Mouse (Mus musculus) hindbrain, embryonic 13.5 days (tissue): ENCODE measurements around the gene Lyz1. TPM values are rescaled to one million over a fixed set of nuclear protein-coding genes. Genes with fewer than 3 reads are reported as not detected.
A peak's percentile ranks its signal among the peaks of the same experiment; 100 is the strongest.

Source experiments
- ATAC-seq: fragments of 200-750 bp; cut with Nextera tagmentation; 2 replicates; pipeline ENCODE4 v1.8.0; 2017; ENCODE audit warnings: moderate TSS enrichment; ENCODE audit not compliant: low FRiP score
- H3K27ac ChIP-seq: fragments of 300-500 bp; sonication (generic); 2 replicates; pipeline ENCODE4 v1.5.1; 2015; ENCODE audit warnings: inconsistent platforms, mild to moderate bottlenecking, moderate library complexity
- H3K27me3 ChIP-seq: fragments of 300-500 bp; sonication (generic); 2 replicates; pipeline ENCODE4 v1.6.1; 2015; ENCODE audit warnings: mild to moderate bottlenecking, inconsistent platforms
- H3K36me3 ChIP-seq: fragments of 300-500 bp; sonication (generic); 2 replicates; pipeline ENCODE4 v1.6.1; 2015; ENCODE audit warnings: mild to moderate bottlenecking, inconsistent platforms
- H3K4me1 ChIP-seq: fragments of 300-500 bp; sonication (generic); replicated peaks from 2 replicates; pipeline ENCODE4 v1.6.1; 2015; ENCODE audit warnings: inconsistent platforms
- H3K4me2 ChIP-seq: fragments of 300-500 bp; sonication (generic); 2 replicates; pipeline ENCODE4 v1.6.1; 2015; ENCODE audit warnings: inconsistent platforms, mild to moderate bottlenecking, moderate library complexity
- H3K4me3 ChIP-seq: fragments of 300-500 bp; sonication (generic); 2 replicates; pipeline ENCODE4 v1.5.1; 2015; ENCODE audit warnings: mild to moderate bottlenecking, inconsistent platforms
- H3K9ac ChIP-seq: fragments of 300-500 bp; sonication (generic); 2 replicates; pipeline ENCODE4 v1.6.1; 2015; ENCODE audit warnings: mild to moderate bottlenecking, inconsistent platforms
- H3K9me3 ChIP-seq: fragments of 300-500 bp; sonication (generic); 2 replicates; pipeline ENCODE4 v1.6.1; 2016; ENCODE audit warnings: inconsistent platforms
- WGBS: fragments of 180-500 bp; shearing (Covaris S2); methylation state at CpG from one replicate; pipeline ENCODE4 v1.1.7; 2015; 5-methylcytosine and 5-hydroxymethylcytosine counted together
- polyA plus RNA-seq: library from polyadenylated mRNA; unstranded; fragments of >200 nt; fragmentation: Nextera tagmentation; extraction: Ambion mirVana; gene quantifications from 2 replicates; pipeline ENCODE4 v1.2.1, GENCODE M21; 2015

The Lyz1 gene
- not detected in 2 replicates for polyA plus RNA-seq

DNA sequence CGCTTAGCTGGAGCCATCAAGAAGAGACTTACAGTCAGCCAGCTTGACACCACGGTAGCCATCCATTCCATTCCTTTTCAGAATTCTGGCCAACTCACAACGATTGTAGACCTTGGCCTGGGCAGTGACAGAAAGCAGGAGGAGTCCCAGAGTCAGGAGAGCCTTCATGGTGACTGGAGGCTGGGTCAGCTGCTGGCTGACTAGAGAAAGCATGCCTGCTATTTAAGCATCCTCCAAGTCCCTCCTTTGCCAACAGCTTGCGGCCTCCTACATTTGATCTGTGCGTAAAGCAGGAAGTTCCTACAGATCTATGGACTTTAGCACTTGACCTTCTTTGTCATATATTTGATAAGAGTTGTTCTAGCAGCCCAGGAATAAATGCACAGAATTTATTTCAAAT lies at the start of gene Lyz1:
Gene Lyz1, minus strand, starts transcription at position 198 of the 400 bp plus-strand sequence.
- no peak within 1 kb of the TSS for H3K9ac ChIP-seq
- no peak within 1 kb of the TSS for H3K4me3 ChIP-seq
- H3K36me3 ChIP-seq, result no peaks in the 10 kb centered on the region
- no peaks in the 10 kb centered on the region for H3K27me3 ChIP-seq
- WGBS, result 79% methylated on average over 5 of the region's 5 CpGs
- no peak for ATAC-seq
- H3K9me3 ChIP-seq, result no peaks in the 10 kb centered on the region
- H3K4me1 ChIP-seq, result no peaks in the 10 kb centered on the region
- H3K4me2 ChIP-seq, result no peak within 1 kb of the TSS
- H3K27ac ChIP-seq, result no peak within 1 kb of the TSS

DNA sequence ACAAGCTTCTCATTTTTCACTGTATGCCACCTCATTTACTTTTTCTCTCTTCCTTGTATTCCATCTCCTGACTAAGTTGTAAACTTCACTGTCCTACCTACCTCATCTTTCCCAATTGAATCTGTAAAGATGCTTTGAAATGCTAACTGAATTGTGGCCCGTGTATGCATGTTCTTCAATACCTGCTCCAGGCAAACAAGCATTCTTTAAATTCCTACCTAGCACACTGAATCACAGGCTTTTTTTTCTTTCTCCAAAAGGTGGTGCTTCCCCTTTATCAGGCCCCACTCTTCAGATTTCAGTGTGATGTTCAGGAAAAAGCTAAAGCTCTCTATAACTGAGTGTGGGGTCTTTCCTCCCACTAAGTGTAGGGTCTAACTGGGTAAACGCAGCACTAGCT lies 49.7 kb upstream of the Lyz1 start:
- Histone ChIP-seq H3K36me3 (no peaks in the 10 kb centered on the region), H3K27me3 (no peaks in the 10 kb centered on the region), H3K9me3 (no peaks in the 10 kb centered on the region), H3K4me1 (no peaks in the 10 kb centered on the region), H3K4me3 (no peak overlapping the region), H3K9ac (no peak overlapping the region), H3K27ac (no peak overlapping the region), H3K4me2 (no peak overlapping the region)
- whole genome bisulfite sequencing, result 83% methylated on average over 2 of the region's 2 CpGs
- ATAC-seq, result no peak

GRCm38 (mm10) chr10:117341029-117341428 lies 48.4 kb upstream of the Lyz1 start:
- ATAC-seq, result 0 out of 2 replicates have a peak, but pooled peaks have one; percentile 15

DNA sequence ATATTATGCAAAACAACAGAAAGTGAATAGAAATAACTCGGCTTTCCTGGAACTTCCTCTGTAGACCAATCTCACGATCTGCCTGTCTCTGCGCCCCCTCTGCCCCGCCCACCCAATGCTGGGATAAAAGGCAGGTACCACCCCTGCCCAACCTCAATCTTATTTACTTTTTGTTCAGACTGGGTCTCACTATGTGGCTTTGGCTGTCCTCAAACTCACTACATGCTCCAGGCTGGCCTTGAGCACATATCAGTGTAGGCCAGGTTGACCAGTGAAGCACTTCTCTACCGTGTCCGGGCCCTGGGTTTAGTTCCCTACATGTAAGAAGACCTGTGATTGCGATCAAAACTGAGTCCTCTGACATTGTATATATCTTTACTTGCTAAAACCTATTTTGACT lies 46.6 kb upstream of the Lyz1 start:
- no peak for ATAC-seq
- Histone ChIP-seq H3K9ac (no peak overlapping the region), H3K9me3 (no peaks in the 10 kb centered on the region), H3K4me1 (no peaks in the 10 kb centered on the region), H3K4me3 (no peak overlapping the region), H3K27ac (no peak overlapping the region), H3K36me3 (no peaks in the 10 kb centered on the region), H3K4me2 (no peak overlapping the region), H3K27me3 (no peaks in the 10 kb centered on the region)
- 83% methylated on average over 7 of the region's 7 CpGs for WGBS

More at GRCm38 (mm10) chr10:117341029-117341428, 48.4 kb upstream of the Lyz1 start:
- Histone ChIP-seq H3K9me3 (no peaks in the 10 kb centered on the region), H3K4me1 (no peaks in the 10 kb centered on the region), H3K4me2 (no peak overlapping the region), H3K36me3 (no peaks in the 10 kb centered on the region), H3K4me3 (no peak overlapping the region), H3K9ac (no peak overlapping the region), H3K27ac (no peak overlapping the region), H3K27me3 (no peaks in the 10 kb centered on the region)
- 85% methylated on average over 4 of the region's 4 CpGs for WGBS

- ATAC-seq, result no peak
- Histone ChIP-seq H3K36me3 (no peaks in the 10 kb centered on the region), H3K9me3 (no peaks in the 10 kb centered on the region), H3K4me3 (no peak overlapping the region), H3K27me3 (no peaks in the 10 kb centered on the region), H3K4me1 (no peaks in the 10 kb centered on the region), H3K27ac (no peak overlapping the region), H3K9ac (no peak overlapping the region), H3K4me2 (no peak overlapping the region)
These were observed 45.3 kb upstream of the Lyz1 start for GRCm38 (mm10) chr10:117337946-117338345.

DNA sequence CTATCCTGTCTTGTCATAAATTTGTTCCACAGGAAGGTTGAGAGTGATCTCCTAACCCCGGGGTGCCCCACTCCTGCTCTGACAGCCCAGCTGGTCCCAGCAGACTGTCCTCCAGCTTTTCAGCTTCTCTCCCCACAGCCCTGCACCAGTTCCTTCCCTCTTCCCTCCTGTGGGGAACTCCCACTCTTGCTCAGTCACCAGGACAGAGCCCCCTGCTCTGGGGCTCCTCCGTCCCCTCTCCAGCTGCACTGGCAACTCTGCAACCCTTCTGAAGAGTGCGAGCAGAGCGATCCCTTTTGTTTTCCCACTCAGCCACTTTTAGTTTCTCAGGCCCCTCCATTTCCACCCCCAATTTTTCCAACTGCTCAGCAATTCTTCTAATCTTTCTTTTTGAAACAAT lies 43.0 kb upstream of the Lyz1 start:
- Histone ChIP-seq H3K4me2 (no peak overlapping the region), H3K4me1 (no peaks in the 10 kb centered on the region), H3K9me3 (no peaks in the 10 kb centered on the region), H3K4me3 (no peak overlapping the region), H3K27me3 (no peaks in the 10 kb centered on the region), H3K9ac (no peak overlapping the region), H3K27ac (no peak overlapping the region), H3K36me3 (no peaks in the 10 kb centered on the region)
- ATAC-seq, result no peak
- WGBS, result 36% methylated on average over 4 of the region's 4 CpGs

DNA sequence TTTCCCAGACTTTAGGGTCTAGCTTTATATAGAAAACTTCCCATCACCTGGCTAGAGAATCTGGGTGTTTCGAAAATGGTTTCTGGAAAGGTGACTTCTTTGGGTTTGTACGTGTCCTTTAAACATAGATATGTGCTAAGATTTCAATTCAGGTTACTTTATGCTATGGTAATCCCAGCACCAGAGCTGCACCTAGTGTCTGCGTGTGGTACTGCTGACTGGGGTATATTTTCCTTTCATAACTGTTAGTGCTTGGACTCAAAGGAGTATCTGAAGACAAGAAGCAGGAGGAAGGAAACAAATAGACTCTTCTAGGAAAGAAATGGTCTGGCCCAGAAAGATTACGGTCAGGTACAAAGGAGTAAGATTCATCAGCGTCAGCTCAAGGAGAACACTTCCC lies 37.9 kb upstream of the Lyz1 start:
- WGBS, result 82% methylated on average over 5 of the region's 5 CpGs
- Histone ChIP-seq H3K27ac (no peak overlapping the region), H3K9me3 (no peaks in the 10 kb centered on the region), H3K9ac (no peak overlapping the region), H3K4me2 (no peak overlapping the region), H3K27me3 (no peaks in the 10 kb centered on the region), H3K4me1 (no peaks in the 10 kb centered on the region), H3K4me3 (no peak overlapping the region), H3K36me3 (no peaks in the 10 kb centered on the region)
- no peak for ATAC-seq

DNA sequence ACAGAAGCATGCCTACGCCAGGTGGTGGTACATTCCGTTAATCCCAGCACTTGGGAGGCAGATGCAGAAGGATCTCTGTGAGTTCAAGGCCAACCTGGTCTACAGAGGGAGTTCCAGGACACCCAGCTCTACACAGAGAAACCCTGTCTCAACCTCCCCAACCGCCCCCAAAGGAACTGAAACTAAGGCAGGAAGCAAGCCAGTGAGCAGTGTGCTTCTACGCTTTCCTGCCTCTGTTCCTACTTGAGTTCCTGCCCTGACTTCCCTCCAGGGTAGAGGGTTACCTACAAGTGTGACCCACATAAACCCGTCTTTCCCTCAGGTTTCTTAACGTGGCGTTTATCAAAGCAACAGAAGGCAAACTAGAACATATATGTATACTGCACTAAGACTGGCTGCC lies 31.1 kb upstream of the Lyz1 start:
- H3K4me1 ChIP-seq, result no peaks in the 10 kb centered on the region
- no peaks in the 10 kb centered on the region for H3K36me3 ChIP-seq
- 94% methylated on average over 7 of the region's 7 CpGs for WGBS
- no peak overlapping the region for H3K9ac ChIP-seq
- no peak for ATAC-seq
- H3K9me3 ChIP-seq, result no peaks in the 10 kb centered on the region
- no peak overlapping the region for H3K4me2 ChIP-seq
- H3K4me3 ChIP-seq, result no peak overlapping the region
- H3K27me3 ChIP-seq, result no peaks in the 10 kb centered on the region
- no peak overlapping the region for H3K27ac ChIP-seq

DNA sequence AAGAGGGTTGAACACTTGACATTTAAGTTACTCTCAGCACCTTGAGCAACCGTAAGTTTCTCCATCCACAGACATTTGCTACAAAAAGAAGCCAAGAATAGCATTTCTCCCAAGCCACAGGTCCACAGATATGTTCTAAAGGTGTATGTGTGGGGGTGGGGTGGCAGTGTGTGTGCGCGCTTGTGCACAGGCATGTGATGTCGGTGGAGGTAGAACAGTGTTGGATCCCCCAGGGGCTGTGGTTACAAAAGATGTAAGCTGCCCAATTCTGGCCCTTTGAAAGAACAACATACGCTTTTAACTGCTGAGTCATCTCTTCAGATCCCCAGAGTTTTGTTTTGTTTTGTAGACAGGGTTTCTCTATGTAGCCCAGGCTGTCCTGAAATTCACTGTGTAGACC lies 30.0 kb upstream of the Lyz1 start:
- Histone ChIP-seq H3K4me1 (no peaks in the 10 kb centered on the region), H3K9me3 (no peaks in the 10 kb centered on the region), H3K27ac (no peak overlapping the region), H3K4me2 (no peak overlapping the region), H3K36me3 (no peaks in the 10 kb centered on the region), H3K27me3 (no peaks in the 10 kb centered on the region), H3K9ac (no peak overlapping the region), H3K4me3 (no peak overlapping the region)
- no peak for ATAC-seq
- WGBS, result 92% methylated on average over 5 of the region's 5 CpGs

DNA sequence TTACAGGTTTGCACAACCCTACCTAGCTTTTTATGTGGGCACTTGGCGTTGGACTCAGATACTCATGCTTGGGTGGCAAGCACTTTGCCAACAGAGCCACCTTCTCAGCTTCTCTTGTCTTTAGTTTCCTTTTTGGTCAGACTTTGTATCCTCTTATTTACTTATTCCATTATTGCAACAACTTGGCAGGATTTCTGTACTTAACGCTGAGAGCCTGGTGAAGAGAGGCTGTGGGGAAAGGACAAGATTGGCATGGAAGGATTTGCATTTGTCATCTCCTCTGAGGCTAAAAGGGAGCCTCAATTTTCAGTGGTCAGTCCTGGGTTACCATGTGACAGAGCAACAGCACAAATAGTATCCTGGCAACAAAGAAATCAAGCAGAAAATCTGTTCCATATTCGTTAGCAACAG lies 27.9 kb upstream of the Lyz1 start:
- ATAC-seq, result no peak

DNA sequence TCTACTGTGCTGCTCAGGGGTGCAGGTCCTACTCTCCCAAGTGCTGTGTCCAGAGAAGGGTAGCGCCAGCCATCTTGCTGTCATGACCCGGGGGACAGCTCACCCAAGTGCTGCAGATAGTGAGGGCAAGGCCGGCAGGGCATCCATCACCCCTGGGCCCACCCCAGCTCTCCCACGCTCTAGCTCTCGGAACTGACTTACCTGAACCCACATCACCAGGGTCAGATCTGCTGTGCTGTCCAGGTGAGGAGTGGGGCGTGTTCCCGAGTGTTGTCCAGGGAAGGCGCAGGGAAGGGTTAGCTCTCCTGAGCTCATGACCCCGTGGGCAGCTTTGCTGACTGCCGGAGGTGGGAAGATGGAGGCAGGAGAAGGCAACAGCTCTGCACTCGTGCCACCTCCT lies 23.7 kb upstream of the Lyz1 start:
- Histone ChIP-seq H3K4me3 (no peak overlapping the region), H3K4me1 (no peaks in the 10 kb centered on the region), H3K9ac (no peak overlapping the region), H3K27ac (no peak overlapping the region), H3K36me3 (no peaks in the 10 kb centered on the region), H3K27me3 (no peaks in the 10 kb centered on the region), H3K4me2 (no peak overlapping the region), H3K9me3 (no peaks in the 10 kb centered on the region)
- WGBS, result 93% methylated on average over 11 of the region's 11 CpGs
- ATAC-seq, result no peak

More for the DNA sequence above, 27.9 kb upstream of the Lyz1 start:
- H3K4me1 ChIP-seq, result no peaks in the 10 kb centered on the region
- no peaks in the 10 kb centered on the region for H3K9me3 ChIP-seq
- H3K36me3 ChIP-seq, result no peaks in the 10 kb centered on the region
- no peak overlapping the region for H3K4me2 ChIP-seq
- H3K27me3 ChIP-seq, result no peaks in the 10 kb centered on the region
- no peak overlapping the region for H3K9ac ChIP-seq
- H3K27ac ChIP-seq, result no peak overlapping the region
- no peak overlapping the region for H3K4me3 ChIP-seq
- 63% methylated on average over 3 of the region's 3 CpGs for WGBS

GRCm38 (mm10) chr10:117313133-117313532 lies 20.5 kb upstream of the Lyz1 start:
- WGBS, result 96% methylated on average over 2 of the region's 2 CpGs
- no peaks in the 10 kb centered on the region for H3K36me3 ChIP-seq
- no peak overlapping the region for H3K9ac ChIP-seq
- H3K4me1 ChIP-seq, result no peaks in the 10 kb centered on the region
- no peak overlapping the region for H3K27ac ChIP-seq
- no peak overlapping the region for H3K4me3 ChIP-seq
- H3K4me2 ChIP-seq, result no peak overlapping the region
- no peak for ATAC-seq
- no peaks in the 10 kb centered on the region for H3K27me3 ChIP-seq
- H3K9me3 ChIP-seq, result no peaks in the 10 kb centered on the region

- H3K4me1 ChIP-seq, result no peaks in the 10 kb centered on the region
- H3K4me2 ChIP-seq, result no peak overlapping the region
- H3K9me3 ChIP-seq, result no peaks in the 10 kb centered on the region
- no peak for ATAC-seq
- H3K27me3 ChIP-seq, result no peaks in the 10 kb centered on the region
- no peak overlapping the region for H3K27ac ChIP-seq
- H3K4me3 ChIP-seq, result no peak overlapping the region
- WGBS, result 83% methylated on average over 8 of the region's 8 CpGs
- H3K9ac ChIP-seq, result no peak overlapping the region
- H3K36me3 ChIP-seq, result no peaks in the 10 kb centered on the region
These were observed 19.5 kb upstream of the Lyz1 start for GRCm38 (mm10) chr10:117312168-117312567.

DNA sequence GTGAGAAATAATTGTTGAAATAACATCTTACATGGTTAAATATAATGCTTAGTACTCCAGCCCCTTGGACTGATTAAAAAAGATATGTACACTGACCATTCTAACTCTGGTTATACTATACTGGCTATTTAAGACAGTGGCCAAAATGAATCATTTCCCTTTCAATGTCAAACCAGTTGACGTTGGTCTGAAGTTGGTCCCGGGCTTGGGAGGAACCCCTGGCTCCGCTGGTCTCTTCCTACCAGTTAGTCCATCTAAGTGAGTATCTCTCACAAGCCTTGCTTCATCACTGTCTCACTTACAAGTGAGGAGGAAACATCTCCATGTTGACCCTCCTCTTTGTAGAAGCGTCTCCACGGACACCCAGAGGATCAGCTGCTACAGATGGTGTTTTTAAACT lies 11.7 kb upstream of the Lyz1 start:
- Histone ChIP-seq H3K4me1 (no peaks in the 10 kb centered on the region), H3K9me3 (no peaks in the 10 kb centered on the region), H3K4me2 (no peak overlapping the region), H3K27me3 (no peaks in the 10 kb centered on the region), H3K9ac (no peak overlapping the region), H3K36me3 (no peaks in the 10 kb centered on the region), H3K27ac (no peak overlapping the region), H3K4me3 (no peak overlapping the region)
- WGBS, result 88% methylated on average over 5 of the region's 5 CpGs
- ATAC-seq, result no peak
